Mouse (Mus musculus): ENCODE results near the gene Tmem170b. TPM values are rescaled to one million over a fixed set of nuclear protein-coding genes. Genes with fewer than 3 reads are reported as not detected.
A peak's percentile ranks its signal among the peaks of the same experiment; 100 is the strongest.
"Not testable (repeated sequence)": the region's sequence is repeated elsewhere in the genome, so short reads cannot be mapped to it uniquely, and the experiment has no call there.

Gene Tmem170b
- polyA plus RNA-seq, 1 experiment from 2014 or later = 4.9 TPM

GRCm38 (mm10) chr13:41663501-41664195 lies 57.9 kb downstream of the Tmem170b start:
- ATAC-seq (ENCODE audit: low FRiP score, low TSS enrichment) (no peak), DNase-seq (ENCODE audit: low spot score) (no peak)
- H3K4me3 ChIP-seq (ENCODE audit: low read depth, low read length) = no peak overlapping the region
- no peak overlapping the region for H3K27ac ChIP-seq (replicated peaks)
- H3K9ac ChIP-seq (ENCODE audit: low read length) = no peak overlapping the region
- H3K9me3 ChIP-seq (ENCODE audit: control insufficient read depth, low read length) = no peaks in the 10 kb centered on the region
- H3K27me3 ChIP-seq (ENCODE audit: control insufficient read depth, insufficient read depth, low read length) = no peaks in the 10 kb centered on the region
- peaks cover 3% of the 10 kb centered on the region; the same call in 1 of the 2 replicates for H3K4me1 ChIP-seq (replicated peaks; ENCODE audit: control insufficient read depth, insufficient read depth)
- H3K36me3 ChIP-seq (ENCODE audit: control insufficient read depth, insufficient read depth, low read length) = no peaks in the 10 kb centered on the region
- H3K4me2 ChIP-seq (replicated peaks; ENCODE audit: low read depth) = no peak overlapping the region
- TF ChIP-seq EP300 (optimal IDR thresholded peaks at IDR 0.05) (no peak), CTCF (IDR thresholded peaks at IDR 0.05; ENCODE audit: low read depth) (no peak)
- WGBS = 79% methylated on average over 14 of the region's 14 CpGs

GRCm38 (mm10) chr13:41669951-41670350 lies 64.2 kb downstream of the Tmem170b start:
- DNase-seq (ENCODE audit: low spot score) (no peak), ATAC-seq (ENCODE audit: low FRiP score, low TSS enrichment) (no peak)
- H3K36me3 ChIP-seq (ENCODE audit: control insufficient read depth, insufficient read depth, low read length) = no peaks in the 10 kb centered on the region
- H3K27me3 ChIP-seq (ENCODE audit: control insufficient read depth, insufficient read depth, low read length) = no peaks in the 10 kb centered on the region
- TF ChIP-seq EP300 (optimal IDR thresholded peaks at IDR 0.05) (no peak), CTCF (IDR thresholded peaks at IDR 0.05; ENCODE audit: low read depth) (no peak)
- H3K4me1 ChIP-seq (replicated peaks; ENCODE audit: control insufficient read depth, insufficient read depth) = no peaks in the 10 kb centered on the region
- no peak overlapping the region for H3K27ac ChIP-seq (replicated peaks)
- no peak overlapping the region for H3K9ac ChIP-seq (ENCODE audit: low read length)
- H3K4me2 ChIP-seq (replicated peaks; ENCODE audit: low read depth) = no peak overlapping the region
- no peaks in the 10 kb centered on the region for H3K9me3 ChIP-seq (ENCODE audit: control insufficient read depth, low read length)
- WGBS = 87% methylated on average over 2 of the region's 2 CpGs
- no peak overlapping the region for H3K4me3 ChIP-seq (ENCODE audit: low read depth, low read length)

GRCm38 (mm10) chr13:41670386-41671130 lies 64.9 kb downstream of the Tmem170b start:
- Histone ChIP-seq H3K27ac (replicated peaks) (no peak overlapping the region), H3K9me3 (ENCODE audit: control insufficient read depth, low read length) (no peaks in the 10 kb centered on the region), H3K4me3 (ENCODE audit: low read depth, low read length) (no peak overlapping the region), H3K36me3 (ENCODE audit: control insufficient read depth, insufficient read depth, low read length) (no peaks in the 10 kb centered on the region), H3K4me2 (replicated peaks; ENCODE audit: low read depth) (no peak overlapping the region), H3K9ac (ENCODE audit: low read length) (no peak overlapping the region), H3K27me3 (ENCODE audit: control insufficient read depth, insufficient read depth, low read length) (no peaks in the 10 kb centered on the region), H3K4me1 (replicated peaks; ENCODE audit: control insufficient read depth, insufficient read depth) (no peaks in the 10 kb centered on the region)
- TF ChIP-seq EP300 (optimal IDR thresholded peaks at IDR 0.05) (no peak), CTCF (IDR thresholded peaks at IDR 0.05; ENCODE audit: low read depth) (no peak)
- no peak for ATAC-seq (ENCODE audit: low FRiP score, low TSS enrichment)
- DNase-seq (ENCODE audit: low spot score) = no peak
- WGBS = 66% methylated on average over 7 of the region's 7 CpGs

- Histone ChIP-seq H3K4me2 (replicated peaks; ENCODE audit: low read depth) (no peak overlapping the region), H3K4me1 (replicated peaks; ENCODE audit: control insufficient read depth, insufficient read depth) (no peaks in the 10 kb centered on the region), H3K9me3 (ENCODE audit: control insufficient read depth, low read length) (no peaks in the 10 kb centered on the region), H3K36me3 (ENCODE audit: control insufficient read depth, insufficient read depth, low read length) (no peaks in the 10 kb centered on the region), H3K27me3 (ENCODE audit: control insufficient read depth, insufficient read depth, low read length) (no peaks in the 10 kb centered on the region), H3K27ac (replicated peaks) (no peak overlapping the region), H3K9ac (ENCODE audit: low read length) (no peak overlapping the region), H3K4me3 (ENCODE audit: low read depth, low read length) (no peak overlapping the region)
- ATAC-seq (ENCODE audit: low FRiP score, low TSS enrichment) = no peak
- 93% methylated on average over 11 of the region's 11 CpGs for WGBS
- TF ChIP-seq CTCF (IDR thresholded peaks at IDR 0.05; ENCODE audit: low read depth) = no peak
- TF ChIP-seq EP300 (optimal IDR thresholded peaks at IDR 0.05) = no peak
- DNase-seq (ENCODE audit: low spot score) = no peak
Observed at GRCm38 (mm10) chr13:41671136-41671705, 65.5 kb downstream of the Tmem170b start.

- H3K4me1 ChIP-seq (replicated peaks; ENCODE audit: control insufficient read depth, insufficient read depth); H3K4me3 ChIP-seq (ENCODE audit: low read depth, low read length); H3K9me3 ChIP-seq (ENCODE audit: control insufficient read depth, low read length); H3K4me2 ChIP-seq (replicated peaks; ENCODE audit: low read depth); H3K36me3 ChIP-seq (ENCODE audit: control insufficient read depth, insufficient read depth, low read length); H3K9ac ChIP-seq (ENCODE audit: low read length); DNase-seq (ENCODE audit: low spot score); H3K27me3 ChIP-seq (ENCODE audit: control insufficient read depth, insufficient read depth, low read length): not testable (repeated sequence)
- ATAC-seq (ENCODE audit: low FRiP score, low TSS enrichment) = peak; percentile 60; the same call in 1 of the 2 replicates
- 39% methylated on average over 4 of the region's 5 CpGs for WGBS
- 0 out of 2 replicates have a peak overlapping the region, but pooled peaks have one; percentile 2 for H3K27ac ChIP-seq (replicated peaks)
Observed at GRCm38 (mm10) chr13:41672904-41673303, 67.2 kb downstream of the Tmem170b start.

GRCm38 (mm10) chr13:41673541-41673940 lies 67.8 kb downstream of the Tmem170b start:
- TF ChIP-seq EP300 (optimal IDR thresholded peaks at IDR 0.05) (no peak), CTCF (IDR thresholded peaks at IDR 0.05; ENCODE audit: low read depth) (no peak)
- no peak overlapping the region for H3K4me2 ChIP-seq (replicated peaks; ENCODE audit: low read depth)
- 52% methylated on average over 4 of the region's 4 CpGs for WGBS
- no peak overlapping the region for H3K4me3 ChIP-seq (ENCODE audit: low read depth, low read length)
- no peak overlapping the region for H3K9ac ChIP-seq (ENCODE audit: low read length)
- H3K4me1 ChIP-seq (replicated peaks; ENCODE audit: control insufficient read depth, insufficient read depth) = no peaks in the 10 kb centered on the region
- no peaks in the 10 kb centered on the region for H3K36me3 ChIP-seq (ENCODE audit: control insufficient read depth, insufficient read depth, low read length)
- no peaks in the 10 kb centered on the region for H3K9me3 ChIP-seq (ENCODE audit: control insufficient read depth, low read length)
- H3K27me3 ChIP-seq (ENCODE audit: control insufficient read depth, insufficient read depth, low read length) = no peaks in the 10 kb centered on the region
- DNase-seq (ENCODE audit: low spot score) (no peak), ATAC-seq (ENCODE audit: low FRiP score, low TSS enrichment) (no peak)
- no peak overlapping the region for H3K27ac ChIP-seq (replicated peaks)

GRCm38 (mm10) chr13:41674608-41675007 lies 68.9 kb downstream of the Tmem170b start:
- not testable (repeated sequence) for H3K9me3 ChIP-seq (ENCODE audit: control insufficient read depth, low read length); H3K27ac ChIP-seq (replicated peaks); H3K4me2 ChIP-seq (replicated peaks; ENCODE audit: low read depth); H3K4me3 ChIP-seq (ENCODE audit: low read depth, low read length); H3K27me3 ChIP-seq (ENCODE audit: control insufficient read depth, insufficient read depth, low read length); H3K9ac ChIP-seq (ENCODE audit: low read length); H3K4me1 ChIP-seq (replicated peaks; ENCODE audit: control insufficient read depth, insufficient read depth); H3K36me3 ChIP-seq (ENCODE audit: control insufficient read depth, insufficient read depth, low read length); DNase-seq (ENCODE audit: low spot score)
- 70% methylated on average over 9 of the region's 9 CpGs for WGBS
- ATAC-seq (ENCODE audit: low FRiP score, low TSS enrichment) = peak; percentile 35; the same call in 1 of the 2 replicates

Measured in stomach, postnatal 0 days (tissue).